Mouse (Mus musculus) stomach, postnatal 0 days (tissue): ENCODE results near the gene Pianp. TPM values are rescaled to one million over a fixed set of nuclear protein-coding genes. Genes with fewer than 3 reads are reported as not detected.

ENCODE experiments used
- ATAC-seq: fragments of 200-750 bp; cut with Nextera tagmentation; 2 replicates; pipeline ENCODE4 v1.8.0; 2017; ENCODE audit not compliant: low FRiP score, low TSS enrichment
- DNase-seq: peaks from one replicate; pipeline ENCODE4 v3.0.0-alpha.2; 2016; ENCODE audit warnings: low spot score
- H3K27ac ChIP-seq: fragments of 300-500 bp; sonication (generic); replicated peaks from 2 replicates; pipeline ENCODE4 v1.5.1; 2014; ENCODE audit warnings: mild to moderate bottlenecking, control low read depth
- H3K27me3 ChIP-seq: fragments of 300-500 bp; sonication (generic); 2 replicates; pipeline ENCODE4 v1.6.1; 2014; ENCODE audit warnings: low read length; ENCODE audit not compliant: control insufficient read depth, insufficient read depth
- H3K36me3 ChIP-seq: fragments of 300-500 bp; sonication (generic); 2 replicates; pipeline ENCODE4 v1.6.1; 2014; ENCODE audit warnings: low read length, mixed read lengths; ENCODE audit not compliant: control insufficient read depth, insufficient read depth
- H3K4me1 ChIP-seq: fragments of 300-500 bp; sonication (generic); replicated peaks from 2 replicates; pipeline ENCODE4 v1.6.1; 2014; ENCODE audit warnings: antibody characterized with exemption; ENCODE audit not compliant: control insufficient read depth, insufficient read depth
- H3K4me2 ChIP-seq: fragments of 300-500 bp; sonication (generic); replicated peaks from 2 replicates; pipeline ENCODE4 v1.6.1; 2014; ENCODE audit warnings: low read depth, mild to moderate bottlenecking, control low read depth, moderate library complexity
- H3K4me3 ChIP-seq: fragments of 300-500 bp; sonication (generic); 2 replicates; pipeline ENCODE4 v1.5.1; 2014; ENCODE audit warnings: low read depth, low read length, control low read depth
- H3K9ac ChIP-seq: fragments of 300-500 bp; sonication (generic); 2 replicates; pipeline ENCODE4 v1.6.1; 2014; ENCODE audit warnings: mild to moderate bottlenecking, low read length, control low read depth, mixed read lengths
- H3K9me3 ChIP-seq: fragments of 300-500 bp; sonication (generic); 2 replicates; pipeline ENCODE4 v1.6.1; 2016; ENCODE audit warnings: low read length; ENCODE audit not compliant: control insufficient read depth
- CTCF ChIP-seq: IDR thresholded peaks from 2 replicates; pipeline ENCODE4 v1.5.1; 2016; ENCODE audit warnings: antibody characterized with exemption, low read depth, mild to moderate bottlenecking, moderate library complexity
- EP300 ChIP-seq: optimal IDR thresholded peaks from 2 replicates; pipeline ENCODE3; 2016; ENCODE audit warnings: antibody characterized with exemption
- WGBS: fragments of 180-500 bp; shearing (Covaris S2); extraction: QIAGEN DNeasy Blood & Tissue Kit; methylation state at CpG from one replicate; pipeline ENCODE4 v1.1.7; 2014; 5-methylcytosine and 5-hydroxymethylcytosine counted together
- polyA plus RNA-seq: library from polyadenylated mRNA; unstranded; fragments of >200 nt; fragmentation: Nextera tagmentation; extraction: Ambion mirVana; gene quantifications from 2 replicates; pipeline ENCODE4 v1.2.1, GENCODE M21; 2015

Gene Pianp
- polyA plus RNA-seq, 1 experiment from 2014 or later = 3.1 TPM

DNA sequence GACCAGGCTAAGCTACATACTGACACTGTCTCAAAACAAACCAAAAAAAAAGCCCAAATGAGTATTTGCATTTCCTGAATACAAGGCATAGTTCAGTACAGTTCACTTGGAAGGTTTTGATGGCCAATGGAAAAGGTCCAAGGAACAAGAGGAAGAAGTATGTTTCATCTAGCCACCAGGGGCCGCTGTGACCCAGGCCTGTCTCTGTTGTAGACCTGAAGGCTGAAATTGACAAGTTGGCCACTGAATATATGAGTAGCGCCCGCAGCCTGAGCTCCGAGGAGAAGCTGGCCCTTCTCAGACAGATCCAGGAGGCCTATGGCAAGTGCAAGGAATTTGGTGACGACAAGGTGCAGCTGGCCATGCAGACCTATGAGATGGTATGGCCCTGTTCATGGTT lies 50.2 kb downstream of the Pianp start:
- no peaks in the 10 kb centered on the region for H3K9me3 ChIP-seq
- ATAC-seq (peak; percentile 65), DNase-seq (peak; percentile 86)
- H3K4me2 ChIP-seq = no peak overlapping the region
- no peak for TF ChIP-seq EP300
- TF ChIP-seq CTCF = peak; percentile 95
- no peak overlapping the region for H3K27ac ChIP-seq
- H3K27me3 ChIP-seq = no peaks in the 10 kb centered on the region
- WGBS = 30% methylated on average over 5 of the region's 5 CpGs
- H3K9ac ChIP-seq = no peak overlapping the region
- H3K4me3 ChIP-seq = no peak overlapping the region
- H3K4me1 ChIP-seq = no peaks in the 10 kb centered on the region
- H3K36me3 ChIP-seq = peaks cover 32% of the 10 kb centered on the region

GRCm38 (mm10) chr6:125049678-125050077 lies 53.2 kb downstream of the Pianp start, which contains the start of gene Acrbp:
Gene Acrbp, plus strand, starts transcription at chr6:125049689.
- WGBS = 38% methylated on average over 20 of the region's 20 CpGs
- H3K4me1 ChIP-seq = no peaks in the 10 kb centered on the region
- peaks cover 32% of the 10 kb centered on the region for H3K36me3 ChIP-seq
- H3K4me3 ChIP-seq = no peak within 1 kb of the TSS
- H3K27ac ChIP-seq = no peak within 1 kb of the TSS
- H3K4me2 ChIP-seq = no peak within 1 kb of the TSS
- no peaks in the 10 kb centered on the region for H3K9me3 ChIP-seq
- H3K9ac ChIP-seq = no peak within 1 kb of the TSS
- peak; percentile 61 for DNase-seq
- no peak for ATAC-seq
- TF ChIP-seq EP300 (no peak), CTCF (no peak)
- H3K27me3 ChIP-seq = no peaks in the 10 kb centered on the region

- Histone ChIP-seq H3K9ac (no peak overlapping the region), H3K27me3 (no peaks in the 10 kb centered on the region), H3K36me3 (peaks cover 32% of the 10 kb centered on the region), H3K4me3 (no peak overlapping the region), H3K27ac (no peak overlapping the region), H3K9me3 (no peaks in the 10 kb centered on the region), H3K4me2 (no peak overlapping the region), H3K4me1 (no peaks in the 10 kb centered on the region)
- no peak for ATAC-seq
- TF ChIP-seq CTCF = peak; percentile 60
- TF ChIP-seq EP300 = no peak
- 65% methylated on average over 5 of the region's 5 CpGs for WGBS
- no peak for DNase-seq
Measured at GRCm38 (mm10) chr6:125051237-125051636, 54.7 kb downstream of the Pianp start.

Other genes with a start within 250 kb of the Pianp start
- not detected in 2 replicates for gene Gm45234, start 240.7 kb upstream of the Pianp start, polyA plus RNA-seq
- 6.6 and 6.9 TPM in 2 replicates for gene Atn1, start 240.2 kb upstream of the Pianp start, polyA plus RNA-seq
- gene Eno2, start 227.0 kb upstream of the Pianp start, polyA plus RNA-seq = 4.3 and 5.1 TPM in 2 replicates
- gene Lrrc23, start 217.0 kb upstream of the Pianp start, polyA plus RNA-seq = 0.19 and 0.28 TPM in 2 replicates
- 18.8 and 18.9 TPM in 2 replicates for gene Spsb2, start 188.0 kb upstream of the Pianp start, polyA plus RNA-seq
- gene Tpi1, start 182.4 kb upstream of the Pianp start, polyA plus RNA-seq = 463 and 465 TPM in 2 replicates
- gene Usp5, start 167.2 kb upstream of the Pianp start, polyA plus RNA-seq = 60.3 and 61.8 TPM in 2 replicates
- 43.3 and 52.8 TPM in 2 replicates for gene Cdca3, start 167.1 kb upstream of the Pianp start, polyA plus RNA-seq
- gene Gnb3, start 156.4 kb upstream of the Pianp start, polyA plus RNA-seq = 0.53 and 0.98 TPM in 2 replicates
- 9.7 and 10.7 TPM in 2 replicates for gene P3h3, start 138.9 kb upstream of the Pianp start, polyA plus RNA-seq
- gene Gpr162, start 132.7 kb upstream of the Pianp start, polyA plus RNA-seq = 0.45 and 0.87 TPM in 2 replicates
- 0.45 and 0.65 TPM in 2 replicates for gene Cd4, start 108.5 kb upstream of the Pianp start, polyA plus RNA-seq
- gene Lag3, start 85.0 kb upstream of the Pianp start, polyA plus RNA-seq = 0.93 and 1.4 TPM in 2 replicates
- 260 and 276 TPM in 2 replicates for gene Ptms, start 76.6 kb upstream of the Pianp start, polyA plus RNA-seq
- gene Mlf2, start 65.3 kb upstream of the Pianp start, polyA plus RNA-seq = 312 and 330 TPM in 2 replicates
- 114 and 121 TPM in 2 replicates for gene Cops7a, start 31.2 kb upstream of the Pianp start, polyA plus RNA-seq
- 7.0 and 7.2 TPM in 2 replicates for gene Zfp384, start 12.5 kb downstream of the Pianp start, polyA plus RNA-seq
- gene Ing4, start 43.1 kb downstream of the Pianp start, polyA plus RNA-seq = 72.5 and 77.4 TPM in 2 replicates
- gene Acrbp, start 53.0 kb downstream of the Pianp start, polyA plus RNA-seq = 2.5 and 2.6 TPM in 2 replicates
- 6.4 and 7.0 TPM in 2 replicates for gene Lpar5, start 71.2 kb downstream of the Pianp start, polyA plus RNA-seq
- 28.1 and 36.6 TPM in 2 replicates for gene Chd4, start 99.3 kb downstream of the Pianp start, polyA plus RNA-seq
- gene Nop2, start 135.2 kb downstream of the Pianp start, polyA plus RNA-seq = 25.0 and 26.6 TPM in 2 replicates
- gene Iffo1, start 148.5 kb downstream of the Pianp start, polyA plus RNA-seq = 4.4 and 5.7 TPM in 2 replicates
- gene Gapdh, start 169.8 kb downstream of the Pianp start, polyA plus RNA-seq = 920 and 1,103 TPM in 2 replicates
- gene Ncapd2, start 195.0 kb downstream of the Pianp start, polyA plus RNA-seq = 15.3 and 16.6 TPM in 2 replicates
- 196 and 211 TPM in 2 replicates for gene Mrpl51, start 195.1 kb downstream of the Pianp start, polyA plus RNA-seq
- 3.3 and 3.4 TPM in 2 replicates for gene Vamp1, start 218.9 kb downstream of the Pianp start, polyA plus RNA-seq
- 8.5 and 8.6 TPM in 2 replicates for gene Tapbpl, start 235.2 kb downstream of the Pianp start, polyA plus RNA-seq
- 0.91 and 1.1 TPM in 2 replicates for gene Cd27, start 240.3 kb downstream of the Pianp start, polyA plus RNA-seq